Mouse (Mus musculus): ENCODE measurements around the gene Ccdc154. TPM values are rescaled to one million over a fixed set of nuclear protein-coding genes. Genes with fewer than 3 reads are reported as not detected.

Gene Ccdc154
- polyA plus RNA-seq, 1 experiment from 2014 or later = not detected

DNA sequence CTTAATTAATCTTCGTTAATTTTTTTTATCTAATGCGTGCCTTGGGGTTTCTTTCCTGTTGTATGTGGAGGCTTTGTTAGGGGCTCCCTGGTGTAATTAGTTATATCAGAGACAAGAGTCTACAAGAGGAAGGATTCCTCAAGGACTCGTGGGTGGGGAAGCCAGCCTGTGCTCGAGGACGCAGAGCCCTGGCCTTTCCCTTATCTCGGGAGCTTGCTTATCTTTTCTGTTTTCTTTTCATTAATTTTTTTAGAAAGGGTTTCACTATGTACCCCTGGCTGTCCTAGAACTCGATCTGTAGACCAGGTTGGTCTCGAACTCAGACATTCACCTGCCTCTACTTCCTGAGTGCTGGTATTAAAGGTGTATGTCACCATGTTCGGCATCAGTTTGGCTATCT lies 34.6 kb upstream of the Ccdc154 start:
- Histone ChIP-seq H3K36me3 (ENCODE audit: control insufficient read depth, insufficient read depth, low read length) (no peaks in the 10 kb centered on the region), H3K9me3 (ENCODE audit: control insufficient read depth, low read length) (no peaks in the 10 kb centered on the region), H3K27me3 (replicated peaks; ENCODE audit: control insufficient read depth, insufficient read depth, low read length) (no peaks in the 10 kb centered on the region), H3K27ac (replicated peaks; ENCODE audit: low read depth, low read length) (no peak overlapping the region), H3K4me3 (ENCODE audit: low read depth, low read length) (no peak overlapping the region), H3K9ac (ENCODE audit: low read depth, low read length) (no peak overlapping the region), H3K4me1 (ENCODE audit: control insufficient read depth, insufficient read depth, low read length) (no peaks in the 10 kb centered on the region), H3K4me2 (ENCODE audit: low read depth, low read length) (no peak overlapping the region)
- DNase-seq (ENCODE audit: low spot score) (no peak), ATAC-seq (ENCODE audit: low read depth) (no peak)
- 78% methylated on average over 9 of the region's 9 CpGs for WGBS

DNA sequence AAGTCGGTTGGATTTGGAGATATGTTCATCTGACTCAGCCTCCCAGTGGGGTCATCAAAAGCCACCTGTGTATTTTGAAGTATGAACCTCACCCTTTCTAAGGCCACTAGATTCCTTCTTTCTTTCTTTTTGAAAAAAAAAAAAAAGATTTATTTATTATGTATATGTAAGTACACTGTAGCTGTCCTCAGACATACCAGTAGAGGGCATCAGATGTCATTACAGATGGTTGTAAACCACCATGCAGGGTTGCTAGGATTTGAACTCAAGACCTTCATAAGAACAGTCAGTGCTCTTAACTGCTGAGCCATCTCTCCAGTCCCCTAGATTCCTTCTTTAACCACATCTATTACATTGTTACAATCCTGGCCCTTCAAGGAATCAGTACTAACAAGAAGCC lies 32.2 kb upstream of the Ccdc154 start:
- no peak overlapping the region for H3K4me3 ChIP-seq (ENCODE audit: low read depth, low read length)
- no peaks in the 10 kb centered on the region for H3K27me3 ChIP-seq (replicated peaks; ENCODE audit: control insufficient read depth, insufficient read depth, low read length)
- no peaks in the 10 kb centered on the region for H3K36me3 ChIP-seq (ENCODE audit: control insufficient read depth, insufficient read depth, low read length)
- 92% methylated on average over 1 of the region's 1 CpGs for WGBS
- ATAC-seq (ENCODE audit: low read depth) (no peak), DNase-seq (ENCODE audit: low spot score) (no peak)
- H3K4me2 ChIP-seq (ENCODE audit: low read depth, low read length) = no peak overlapping the region
- peaks cover 8% of the 10 kb centered on the region for H3K4me1 ChIP-seq (ENCODE audit: control insufficient read depth, insufficient read depth, low read length)
- H3K9ac ChIP-seq (ENCODE audit: low read depth, low read length) = no peak overlapping the region
- no peak overlapping the region for H3K27ac ChIP-seq (replicated peaks; ENCODE audit: low read depth, low read length)
- H3K9me3 ChIP-seq (ENCODE audit: control insufficient read depth, low read length) = no peaks in the 10 kb centered on the region

DNA sequence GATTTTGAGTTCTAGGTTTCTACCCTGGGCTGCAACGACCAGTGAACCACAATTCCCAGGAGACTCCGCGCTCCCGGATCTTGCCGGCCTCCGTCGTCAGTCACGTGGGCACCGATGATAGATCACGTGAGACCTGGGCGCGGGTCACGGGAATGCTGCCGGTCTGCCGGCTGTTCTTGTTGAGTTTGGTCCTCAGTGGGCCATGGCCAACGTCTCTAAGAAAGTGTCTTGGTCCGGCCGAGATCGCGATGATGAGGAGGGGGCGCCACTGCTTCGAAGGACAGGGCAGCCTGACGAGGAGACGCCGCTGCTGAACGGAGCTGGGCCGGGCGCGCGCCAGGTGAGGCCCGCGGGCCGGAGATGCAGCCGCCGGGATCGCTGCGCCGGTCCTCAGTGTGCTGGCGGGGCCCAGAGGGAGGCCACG lies 29.0 kb upstream of the Ccdc154 start, which contains the start of gene Clcn7:
Gene Clcn7 (plus strand): TSS at position 117 of the 424 bp plus-strand sequence.
- peak within 1 kb of the TSS; percentile 84 for H3K9ac ChIP-seq (ENCODE audit: low read depth, low read length)
- 0 out of 2 replicates have a peak, but pooled peaks cover 6% of the 10 kb centered on the region for H3K36me3 ChIP-seq (ENCODE audit: control insufficient read depth, insufficient read depth, low read length)
- peak; percentile 98 for DNase-seq (ENCODE audit: low spot score)
- H3K4me3 ChIP-seq (ENCODE audit: low read depth, low read length) = peak within 1 kb of the TSS; percentile 80
- peaks cover 8% of the 10 kb centered on the region for H3K4me1 ChIP-seq (ENCODE audit: control insufficient read depth, insufficient read depth, low read length)
- H3K9me3 ChIP-seq (ENCODE audit: control insufficient read depth, low read length) = no peaks in the 10 kb centered on the region
- WGBS = under 1% methylated on average over 36 of the region's 40 CpGs
- H3K4me2 ChIP-seq (ENCODE audit: low read depth, low read length) = peak within 1 kb of the TSS; percentile 90
- peak; percentile 96 for ATAC-seq (ENCODE audit: low read depth)
- H3K27ac ChIP-seq (replicated peaks; ENCODE audit: low read depth, low read length) = no peak within 1 kb of the TSS
- H3K27me3 ChIP-seq (replicated peaks; ENCODE audit: control insufficient read depth, insufficient read depth, low read length) = no peaks in the 10 kb centered on the region

DNA sequence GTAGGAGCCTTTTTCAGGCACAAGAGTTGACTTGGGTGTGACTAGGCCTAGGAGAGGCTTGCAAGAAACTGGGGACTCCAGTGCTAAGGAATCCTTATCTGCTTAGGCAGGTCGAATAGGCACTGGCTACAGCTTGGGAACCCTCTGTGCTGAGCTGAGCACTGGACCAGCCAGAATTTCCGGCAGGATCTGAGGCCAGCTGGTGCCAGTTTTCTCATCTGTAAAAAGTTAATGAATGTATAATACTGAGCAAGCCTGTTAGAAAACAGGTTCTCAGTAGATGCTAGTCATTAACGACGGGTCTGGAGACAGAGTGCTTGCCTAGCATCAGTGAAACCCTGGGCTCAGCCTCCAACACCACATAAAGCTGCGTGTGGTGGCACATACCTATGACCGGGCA lies 26.6 kb upstream of the Ccdc154 start:
- no peaks in the 10 kb centered on the region for H3K27me3 ChIP-seq (replicated peaks; ENCODE audit: control insufficient read depth, insufficient read depth, low read length)
- H3K4me2 ChIP-seq (ENCODE audit: low read depth, low read length) = no peak overlapping the region
- H3K4me3 ChIP-seq (ENCODE audit: low read depth, low read length) = no peak overlapping the region
- H3K9me3 ChIP-seq (ENCODE audit: control insufficient read depth, low read length) = no peaks in the 10 kb centered on the region
- H3K4me1 ChIP-seq (ENCODE audit: control insufficient read depth, insufficient read depth, low read length) = peaks cover 8% of the 10 kb centered on the region
- 0 out of 2 replicates have a peak, but pooled peaks cover 6% of the 10 kb centered on the region for H3K36me3 ChIP-seq (ENCODE audit: control insufficient read depth, insufficient read depth, low read length)
- 85% methylated on average over 6 of the region's 6 CpGs for WGBS
- DNase-seq (ENCODE audit: low spot score) (no peak), ATAC-seq (ENCODE audit: low read depth) (no peak)
- no peak overlapping the region for H3K9ac ChIP-seq (ENCODE audit: low read depth, low read length)
- H3K27ac ChIP-seq (replicated peaks; ENCODE audit: low read depth, low read length) = no peak overlapping the region

DNA sequence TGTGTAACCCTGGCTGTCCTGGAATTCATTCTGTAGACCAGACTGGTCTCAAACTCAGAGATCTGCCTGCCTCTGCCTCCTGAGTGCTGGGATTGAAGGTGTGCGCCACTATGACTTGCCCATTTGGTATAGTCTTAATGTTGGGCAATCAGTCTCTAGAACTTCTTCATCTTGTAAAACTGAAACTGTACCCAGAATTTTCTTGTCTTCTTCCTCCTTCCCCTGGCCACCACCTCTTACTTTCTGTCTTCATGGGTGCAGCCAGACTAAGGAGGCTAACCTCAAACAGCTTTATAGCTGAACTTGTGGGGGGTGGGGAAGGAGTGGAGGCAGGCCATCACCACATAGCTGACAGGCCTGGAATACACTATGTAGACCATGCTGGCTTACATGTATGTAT lies 23.5 kb upstream of the Ccdc154 start:
- H3K27ac ChIP-seq (replicated peaks; ENCODE audit: low read depth, low read length) = no peak overlapping the region
- WGBS = 90% methylated on average over 1 of the region's 1 CpGs
- DNase-seq (ENCODE audit: low spot score) (no peak), ATAC-seq (ENCODE audit: low read depth) (no peak)
- H3K4me1 ChIP-seq (ENCODE audit: control insufficient read depth, insufficient read depth, low read length) = peaks cover 8% of the 10 kb centered on the region
- H3K36me3 ChIP-seq (ENCODE audit: control insufficient read depth, insufficient read depth, low read length) = 0 out of 2 replicates have a peak, but pooled peaks cover 6% of the 10 kb centered on the region
- H3K9ac ChIP-seq (ENCODE audit: low read depth, low read length) = no peak overlapping the region
- no peak overlapping the region for H3K4me3 ChIP-seq (ENCODE audit: low read depth, low read length)
- H3K27me3 ChIP-seq (replicated peaks; ENCODE audit: control insufficient read depth, insufficient read depth, low read length) = no peaks in the 10 kb centered on the region
- no peaks in the 10 kb centered on the region for H3K9me3 ChIP-seq (ENCODE audit: control insufficient read depth, low read length)
- no peak overlapping the region for H3K4me2 ChIP-seq (ENCODE audit: low read depth, low read length)

DNA sequence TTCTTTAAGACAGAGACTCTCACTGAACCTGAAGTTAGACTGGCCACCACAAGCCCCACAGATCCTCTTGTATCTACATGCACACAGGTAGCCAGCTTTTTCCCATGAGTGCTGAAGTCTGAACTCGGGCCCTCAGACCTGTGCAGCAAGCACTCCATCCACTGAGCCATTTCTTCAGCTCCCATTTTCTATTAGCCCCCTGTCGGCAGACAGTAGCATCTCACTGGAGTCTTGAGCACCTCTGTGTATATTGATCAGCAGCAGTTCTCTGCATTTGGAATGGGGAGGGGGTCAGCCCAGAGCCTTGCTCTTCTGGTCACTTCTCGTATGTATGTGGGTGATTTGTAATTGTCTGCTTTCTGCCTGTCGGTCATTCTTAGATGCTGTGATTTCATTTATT lies 22.3 kb upstream of the Ccdc154 start:
- H3K4me2 ChIP-seq (ENCODE audit: low read depth, low read length) = no peak overlapping the region
- no peak for DNase-seq (ENCODE audit: low spot score)
- H3K9me3 ChIP-seq (ENCODE audit: control insufficient read depth, low read length) = no peaks in the 10 kb centered on the region
- no peak overlapping the region for H3K27ac ChIP-seq (replicated peaks; ENCODE audit: low read depth, low read length)
- 72% methylated on average over 4 of the region's 4 CpGs for WGBS
- H3K36me3 ChIP-seq (ENCODE audit: control insufficient read depth, insufficient read depth, low read length) = 0 out of 2 replicates have a peak, but pooled peaks cover 8% of the 10 kb centered on the region
- ATAC-seq (ENCODE audit: low read depth) = no peak
- no peak overlapping the region for H3K9ac ChIP-seq (ENCODE audit: low read depth, low read length)
- no peaks in the 10 kb centered on the region for H3K4me1 ChIP-seq (ENCODE audit: control insufficient read depth, insufficient read depth, low read length)
- H3K4me3 ChIP-seq (ENCODE audit: low read depth, low read length) = no peak overlapping the region
- H3K27me3 ChIP-seq (replicated peaks; ENCODE audit: control insufficient read depth, insufficient read depth, low read length) = no peaks in the 10 kb centered on the region

DNA sequence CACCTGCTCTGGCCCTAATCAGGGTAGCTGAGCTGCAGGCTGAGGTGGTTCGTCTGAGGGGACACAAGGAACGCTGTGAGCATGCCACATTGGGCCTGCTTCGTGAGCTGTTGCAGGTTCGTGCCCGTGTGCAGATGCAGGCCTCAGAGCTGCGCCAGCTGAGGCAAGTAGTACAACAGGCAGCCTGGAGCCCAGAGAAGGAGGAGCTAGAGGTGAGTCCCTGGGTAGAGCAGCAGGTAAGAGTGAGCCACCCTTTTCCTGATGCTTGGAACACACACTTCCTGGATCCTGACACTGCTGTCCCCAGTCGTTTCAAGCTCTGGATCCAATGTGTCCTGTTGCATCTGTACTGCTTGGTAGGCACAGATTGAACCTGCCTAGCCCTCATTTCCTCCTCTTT lies 1.1 kb downstream of the Ccdc154 start:
- 74% methylated on average over 7 of the region's 7 CpGs for WGBS
- DNase-seq (ENCODE audit: low spot score) (no peak), ATAC-seq (ENCODE audit: low read depth) (no peak)
- Histone ChIP-seq H3K36me3 (ENCODE audit: control insufficient read depth, insufficient read depth, low read length) (peaks cover 34% of the 10 kb centered on the region; the same call in 1 of the 2 replicates), H3K4me2 (ENCODE audit: low read depth, low read length) (no peak overlapping the region), H3K4me1 (ENCODE audit: control insufficient read depth, insufficient read depth, low read length) (no peaks in the 10 kb centered on the region), H3K9me3 (ENCODE audit: control insufficient read depth, low read length) (no peaks in the 10 kb centered on the region), H3K27me3 (replicated peaks; ENCODE audit: control insufficient read depth, insufficient read depth, low read length) (no peaks in the 10 kb centered on the region), H3K9ac (ENCODE audit: low read depth, low read length) (no peak overlapping the region), H3K27ac (replicated peaks; ENCODE audit: low read depth, low read length) (no peak overlapping the region), H3K4me3 (ENCODE audit: low read depth, low read length) (no peak overlapping the region)

DNA sequence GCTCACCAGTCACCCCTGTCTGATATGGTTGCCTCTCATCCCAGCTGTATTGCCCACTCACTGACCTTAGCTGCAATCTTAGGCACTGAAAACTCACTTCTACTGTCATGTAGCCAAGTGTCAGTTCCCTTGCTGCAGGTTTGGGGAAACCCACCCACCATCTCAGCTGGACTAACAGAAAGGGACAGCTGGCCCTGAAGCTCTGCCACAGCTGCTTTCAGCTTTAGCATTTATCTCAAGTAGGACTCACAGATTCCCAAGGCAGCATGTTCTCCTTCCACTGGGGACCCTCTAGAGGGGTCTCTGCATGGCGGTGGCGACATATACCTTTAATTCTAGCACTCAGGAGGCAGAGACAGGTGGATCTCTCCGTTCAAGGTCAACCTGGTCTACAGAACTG lies 2.5 kb downstream of the Ccdc154 start:
- Histone ChIP-seq H3K4me2 (ENCODE audit: low read depth, low read length) (no peak overlapping the region), H3K27ac (replicated peaks; ENCODE audit: low read depth, low read length) (no peak overlapping the region; the same call in 1 of the 2 replicates), H3K27me3 (replicated peaks; ENCODE audit: control insufficient read depth, insufficient read depth, low read length) (no peaks in the 10 kb centered on the region), H3K4me1 (ENCODE audit: control insufficient read depth, insufficient read depth, low read length) (no peaks in the 10 kb centered on the region), H3K4me3 (ENCODE audit: low read depth, low read length) (no peak overlapping the region), H3K9me3 (ENCODE audit: control insufficient read depth, low read length) (no peaks in the 10 kb centered on the region), H3K9ac (ENCODE audit: low read depth, low read length) (no peak overlapping the region), H3K36me3 (ENCODE audit: control insufficient read depth, insufficient read depth, low read length) (peaks cover 25% of the 10 kb centered on the region; the same call in 1 of the 2 replicates)
- ATAC-seq (ENCODE audit: low read depth) (no peak), DNase-seq (ENCODE audit: low spot score) (peak; percentile 35)
- WGBS = 81% methylated on average over 3 of the region's 3 CpGs

DNA sequence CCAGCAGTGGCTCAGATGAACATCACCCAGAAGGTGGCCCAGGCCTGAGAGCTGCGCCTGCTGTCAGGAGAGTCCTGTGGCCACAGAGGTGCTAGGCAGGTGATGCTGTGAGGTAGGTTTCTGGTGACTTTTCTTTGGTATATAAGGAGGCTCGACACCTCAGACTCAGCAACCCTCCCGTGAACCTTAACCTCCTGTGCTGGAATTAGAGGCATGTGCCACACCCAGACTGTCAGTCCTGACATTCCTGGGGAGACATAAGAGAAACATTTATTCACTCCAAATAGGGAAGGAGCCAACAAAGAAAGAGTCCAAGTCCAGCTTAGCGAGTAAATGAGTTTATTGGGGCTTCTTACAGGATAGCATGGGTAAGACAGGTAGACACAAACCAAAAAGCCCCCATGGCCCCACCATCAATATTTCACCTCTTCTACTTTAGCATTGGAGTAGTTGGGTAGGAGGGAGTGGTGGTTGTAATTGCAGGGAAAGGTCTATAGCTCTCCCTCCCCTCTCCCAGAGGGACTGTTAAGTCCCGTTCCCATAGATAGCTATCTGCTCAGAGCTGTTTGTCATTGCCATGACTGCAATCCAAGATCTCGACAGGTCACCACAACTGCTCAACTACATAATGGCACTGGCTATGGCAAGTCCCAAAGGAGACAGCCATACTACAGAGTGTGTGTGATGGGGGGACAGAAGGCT lies 3.9 kb downstream of the Ccdc154 start:
- H3K9ac ChIP-seq (ENCODE audit: low read depth, low read length) = no peak overlapping the region
- 52% methylated on average over 5 of the region's 6 CpGs for WGBS
- DNase-seq (ENCODE audit: low spot score) (no peak), ATAC-seq (ENCODE audit: low read depth) (no peak)
- H3K4me1 ChIP-seq (ENCODE audit: control insufficient read depth, insufficient read depth, low read length) = no peaks in the 10 kb centered on the region
- H3K4me2 ChIP-seq (ENCODE audit: low read depth, low read length) = no peak overlapping the region
- no peak overlapping the region for H3K4me3 ChIP-seq (ENCODE audit: low read depth, low read length)
- no peaks in the 10 kb centered on the region for H3K27me3 ChIP-seq (replicated peaks; ENCODE audit: control insufficient read depth, insufficient read depth, low read length)
- no peak overlapping the region for H3K27ac ChIP-seq (replicated peaks; ENCODE audit: low read depth, low read length)
- peaks cover 11% of the 10 kb centered on the region; the same call in 1 of the 2 replicates for H3K36me3 ChIP-seq (ENCODE audit: control insufficient read depth, insufficient read depth, low read length)
- no peaks in the 10 kb centered on the region for H3K9me3 ChIP-seq (ENCODE audit: control insufficient read depth, low read length)

Measured in embryonic facial prominence, embryonic 14.5 days (tissue).